ENCODE assay signal across 15 mouse cellular contexts in the genomic region with DNA sequence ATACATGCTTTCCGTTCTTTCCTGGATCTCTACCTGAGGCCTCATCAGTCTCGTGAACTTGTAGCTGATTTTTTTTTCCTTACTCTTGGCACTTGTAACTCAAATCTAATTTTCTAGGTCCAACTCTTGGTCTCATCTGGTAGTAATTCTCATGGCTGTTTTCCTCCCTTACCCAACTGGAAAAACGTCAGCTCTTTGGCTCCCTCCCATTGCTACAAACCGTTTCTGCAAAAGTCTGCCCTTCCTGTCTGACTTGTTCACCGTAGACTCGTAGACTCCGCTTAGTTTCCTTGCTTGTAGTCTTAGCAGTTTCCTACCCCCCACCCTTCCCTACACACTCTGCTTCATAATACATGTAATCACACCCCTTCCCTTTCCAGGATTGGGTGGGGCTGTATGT. TPM values are rescaled to one million over a fixed set of nuclear protein-coding genes. Genes with fewer than 3 reads are reported as not detected.
"Had no signal": no experiment of that assay in that cellular context is flagged by ENCODE, and none has a peak within 500 bp of the region (broad histone marks: within the 10 kb centered on the region; RNA-seq: fewer than 3 reads in every experiment).

No protein-coding gene starts in this region.

- H3K4me2 ChIP-seq: limb, embryonic 12.5 days; liver, embryonic 11.5 days; lung, embryonic 14.5 days; midbrain, embryonic 13.5 days; stomach, embryonic 15.5 days had no signal

- H3K36me3 ChIP-seq: midbrain, embryonic 13.5 days; stomach, embryonic 15.5 days had no signal

- H3K27me3 ChIP-seq: limb, embryonic 12.5 days; midbrain, embryonic 13.5 days; stomach, embryonic 15.5 days had no signal

- H3K9me3 ChIP-seq: limb, embryonic 12.5 days; midbrain, embryonic 13.5 days; stomach, embryonic 15.5 days had no signal

- H3K9ac ChIP-seq: limb, embryonic 12.5 days; lung, embryonic 14.5 days; midbrain, embryonic 13.5 days; stomach, embryonic 15.5 days had no signal

- DNase-seq: kidney, adult 8-10 months; kidney, postnatal 25 days; layer of hippocampus, adult 9-11 months; layer of hippocampus, postnatal 36 days; lung, embryonic 14.5 days; lung, postnatal 14 days; spleen, adult 18-20 months; thymus, postnatal 36 days had no signal

- H3K4me3 ChIP-seq: limb, embryonic 12.5 days; midbrain, embryonic 13.5 days; stomach, embryonic 15.5 days had no signal

- ATAC-seq: intestine, postnatal 0 days; midbrain, embryonic 13.5 days had no signal

- H3K4me1 ChIP-seq: limb, embryonic 12.5 days; midbrain, embryonic 13.5 days; stomach, embryonic 15.5 days had no signal

- H3K27ac ChIP-seq: limb, embryonic 12.5 days; midbrain, embryonic 13.5 days; stomach, embryonic 15.5 days had no signal

RNA-seq across cellular contexts. Expression of gene Capns2, which starts 12.2 kb away (rescaled TPM):
- polyA plus RNA-seq: liver, embryonic 16.5 days had no signal

RNA-seq across cellular contexts. Expression of gene Slc6a2, which starts 46.5 kb away (rescaled TPM):
- polyA plus RNA-seq: intestine, postnatal 0 days; liver, embryonic 16.5 days; neural tube, embryonic 14.5 days had no signal
